Mouse (Mus musculus) neural tube, embryonic 12.5 days (tissue): ENCODE results near the gene Gm14139. TPM values are rescaled to one million over a fixed set of nuclear protein-coding genes. Genes with fewer than 3 reads are reported as not detected.

Experiments used
- polyA plus RNA-seq: library from polyadenylated mRNA; unstranded; fragments of >200 nt; fragmentation: Nextera tagmentation; extraction: Ambion mirVana; gene quantifications from 2 replicates; pipeline ENCODE4 v1.2.1, GENCODE M21; 2016

The Gm14139 gene
- polyA plus RNA-seq, 1 experiment from 2014 or later: not detected

Other genes with a start within 250 kb of the Gm14139 start
- gene Zfp120, start 45.0 kb upstream of the Gm14139 start, polyA plus RNA-seq: 6.8 and 7.8 TPM in 2 replicates
- gene Gm10770, start 2.1 kb upstream of the Gm14139 start, polyA plus RNA-seq: not detected in 2 replicates
- 11.9 and 12.3 TPM in 2 replicates for gene Zfp937, start 36.3 kb downstream of the Gm14139 start, polyA plus RNA-seq
- 4.6 and 5.3 TPM in 2 replicates for gene Gm21994, start 73.8 kb downstream of the Gm14139 start, polyA plus RNA-seq
- not detected in 2 replicates for gene Gm14124, start 75.8 kb downstream of the Gm14139 start, polyA plus RNA-seq
- gene Gm10130, start 141.9 kb downstream of the Gm14139 start, polyA plus RNA-seq: 2.0 and 2.7 TPM in 2 replicates
- gene 3300002I08Rik, start 181.0 kb downstream of the Gm14139 start, polyA plus RNA-seq: 11.9 and 13.7 TPM in 2 replicates